Mouse (Mus musculus) CD4-positive helper T cell, adult 2 months (primary cell): Measurements from ENCODE around the gene Nfkbia.

Experiments used
- DNase-seq: peaks from one replicate; pipeline ENCODE4 v3.0.0-alpha.2; 2012; ENCODE audit warnings: low read depth, missing footprints, low spot score

Nfkbia gene

DNA sequence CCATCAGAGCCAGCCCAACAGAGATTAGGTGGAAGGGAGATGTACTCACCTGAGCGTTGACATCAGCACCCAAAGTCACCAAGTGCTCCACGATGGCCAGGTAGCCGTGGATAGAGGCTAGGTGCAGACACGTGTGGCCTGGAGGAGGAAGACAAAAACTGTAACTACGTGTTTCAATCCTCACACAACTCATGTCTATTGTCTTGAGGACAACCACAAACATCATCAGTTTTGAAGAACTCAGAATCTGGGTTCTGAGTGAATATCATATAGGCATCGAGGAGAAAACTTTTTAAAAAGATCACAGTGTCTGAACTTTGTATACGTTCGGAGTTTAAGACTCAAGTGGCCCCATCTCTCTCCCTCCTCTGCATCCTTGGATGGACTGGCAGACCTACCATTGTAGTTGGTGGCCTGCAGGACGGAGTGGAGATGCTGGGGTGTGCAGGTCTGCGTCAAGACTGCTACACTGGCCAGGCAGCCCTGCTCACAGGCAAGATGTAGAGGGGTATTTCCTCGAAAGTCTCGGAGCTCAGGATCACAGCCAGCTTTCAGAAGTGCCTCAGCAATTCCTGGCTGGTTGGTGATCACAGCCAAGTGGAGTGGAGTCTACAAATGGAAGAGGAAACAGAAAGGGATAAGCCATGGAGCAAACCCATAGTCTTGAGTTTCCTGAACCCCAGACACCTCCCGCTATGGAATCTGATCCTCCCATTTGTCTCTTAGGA lies 1.6 kb downstream of the Nfkbia start:
- DNase-seq = peak; percentile 55

DNA sequence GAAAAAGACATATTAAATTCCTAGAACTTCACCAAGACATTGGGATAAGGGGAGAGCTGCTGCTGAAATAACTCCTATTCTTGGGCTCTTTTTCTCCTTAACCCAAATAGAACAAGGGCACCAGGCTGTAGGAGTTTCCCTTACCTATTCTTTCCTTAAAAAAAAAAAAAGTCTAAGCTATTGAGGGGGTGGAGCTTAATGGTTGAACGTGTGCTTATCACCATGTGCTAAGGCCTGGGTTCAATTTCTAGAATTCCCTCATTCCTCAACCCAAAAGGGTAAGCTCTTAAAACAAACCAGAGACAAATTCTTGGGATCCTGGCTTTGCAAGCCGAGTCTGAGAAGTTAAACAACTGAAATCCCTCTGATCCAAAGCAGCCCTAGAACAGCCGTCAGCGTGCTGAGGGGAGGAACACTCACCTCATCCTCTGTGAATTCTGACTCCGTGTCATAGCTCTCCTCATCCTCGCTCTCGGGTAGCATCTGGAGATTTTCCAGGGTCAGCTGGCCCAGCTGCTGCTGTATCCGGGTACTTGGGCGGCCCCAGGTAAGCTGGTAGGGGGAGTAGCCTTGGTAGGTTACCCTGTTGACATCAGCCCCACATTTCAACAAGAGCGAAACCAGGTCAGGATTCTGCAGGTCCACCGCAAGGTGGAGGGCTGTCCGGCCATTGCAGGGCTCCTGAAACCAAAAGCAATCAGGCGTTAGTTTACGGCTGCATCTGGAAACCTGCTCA lies 2.3 kb downstream of the Nfkbia start:
- DNase-seq = peak; percentile 61

DNA sequence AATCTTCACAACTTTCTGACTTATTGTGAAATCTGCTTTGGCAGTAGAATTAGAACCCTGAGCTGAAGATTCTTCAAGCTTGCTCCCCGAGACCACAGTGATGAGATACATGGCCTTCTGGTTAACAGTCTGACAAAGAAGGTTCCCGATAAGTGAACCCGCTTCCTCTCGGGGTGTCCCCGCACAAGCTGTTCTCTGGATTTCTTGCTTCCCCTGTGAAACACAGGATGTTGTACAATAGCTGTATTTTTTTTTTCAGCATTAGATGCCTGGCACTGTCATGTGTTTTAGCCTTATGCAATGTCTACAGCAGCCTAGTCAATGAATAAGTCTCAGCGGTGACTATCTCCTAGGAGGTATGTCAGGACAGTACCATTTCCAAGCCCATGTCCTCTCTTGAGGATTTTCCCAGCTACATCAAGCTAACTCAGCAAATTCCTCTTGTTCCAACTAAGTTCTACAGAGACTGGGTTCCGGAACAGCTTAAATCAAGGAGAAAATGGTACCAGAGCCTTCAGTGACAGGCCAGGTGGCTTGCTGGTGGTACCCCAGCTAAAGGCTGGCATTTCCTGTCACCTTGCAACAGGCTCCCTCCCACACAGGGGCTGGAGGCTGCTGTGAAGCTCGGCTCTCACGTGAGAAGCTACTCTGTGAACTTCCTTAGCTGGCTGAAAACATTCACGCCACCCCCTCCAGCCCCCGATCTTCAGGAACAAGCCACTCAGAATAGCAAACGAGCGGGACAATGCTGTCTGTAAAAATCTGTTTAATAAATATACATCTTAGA lies 3.6 kb downstream of the Nfkbia start:
- DNase-seq = peak; percentile 87

DNA sequence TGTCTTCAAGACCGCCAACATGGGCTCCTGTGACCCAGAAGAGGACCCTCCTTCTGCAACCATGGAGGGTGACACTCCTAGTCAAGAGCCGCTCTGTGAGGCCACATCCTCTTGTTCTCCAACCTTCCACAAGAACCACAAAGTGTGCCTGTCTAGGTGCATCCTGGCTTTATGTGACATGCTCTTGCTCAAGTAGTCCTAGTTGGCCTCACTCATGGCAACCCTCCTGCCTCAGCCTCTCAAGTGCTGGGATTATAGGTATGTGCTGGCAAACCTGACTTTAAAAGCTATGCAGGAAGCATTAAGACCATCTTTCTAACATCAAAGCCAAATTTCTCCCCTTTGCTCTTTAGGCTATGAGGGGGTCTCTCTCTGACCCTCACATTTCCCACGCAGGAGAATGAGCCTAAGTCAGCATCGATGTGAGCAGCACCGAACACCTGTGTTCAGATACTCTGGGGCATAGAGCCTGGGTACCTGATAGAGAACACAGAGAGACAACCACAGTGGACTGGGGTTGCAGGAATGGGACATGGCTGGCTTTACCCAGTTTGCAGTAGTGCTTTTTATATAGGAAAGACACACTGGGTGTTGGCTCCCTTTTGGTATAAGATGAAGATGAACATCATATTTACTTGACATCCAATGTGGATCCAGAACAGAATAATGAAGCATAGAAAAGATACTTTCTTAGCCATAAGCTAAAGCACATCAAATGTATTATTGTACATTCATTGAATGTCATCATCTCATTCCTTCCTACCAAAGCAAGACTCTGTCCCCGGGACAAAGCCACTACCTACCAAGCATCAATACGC lies 4.4 kb downstream of the Nfkbia start:
- peak; percentile 60 for DNase-seq

DNA sequence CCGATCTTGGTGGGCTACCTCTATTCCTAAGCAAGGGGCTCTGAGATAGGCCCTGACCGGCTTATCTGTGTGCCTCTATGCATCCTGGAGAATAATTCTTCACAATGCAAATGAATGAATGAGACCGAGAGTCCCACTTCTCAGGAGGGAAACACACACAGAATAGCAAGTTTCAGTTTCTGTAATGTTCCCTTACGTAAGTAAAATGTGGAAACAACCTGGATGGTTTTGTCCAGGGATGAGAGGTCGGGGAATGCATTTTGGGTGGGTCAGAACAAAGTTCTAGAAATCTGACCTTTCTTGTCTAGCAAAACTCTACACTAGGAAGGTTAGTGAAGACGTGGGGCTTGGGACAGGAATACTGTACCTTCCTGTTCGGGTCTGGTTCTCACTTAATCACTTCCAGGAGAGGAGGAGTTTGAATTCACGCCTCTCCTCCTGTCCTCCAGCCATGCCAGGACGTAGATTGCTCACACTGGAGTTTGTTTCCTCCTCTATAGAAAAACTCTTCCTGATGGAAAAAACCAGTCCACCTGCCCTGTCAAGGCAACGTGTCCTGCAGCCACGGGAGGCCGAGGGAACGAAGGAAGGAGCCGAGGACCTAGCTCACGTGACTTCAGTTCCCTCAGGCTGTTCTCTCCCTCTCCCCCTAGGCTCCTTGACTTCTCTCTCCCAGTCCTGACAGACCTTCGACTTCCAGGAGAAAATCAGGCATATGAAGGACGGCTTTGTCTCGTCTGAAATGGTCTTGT lies 5.3 kb downstream of the Nfkbia start:
- peak; percentile 37 for DNase-seq

DNA sequence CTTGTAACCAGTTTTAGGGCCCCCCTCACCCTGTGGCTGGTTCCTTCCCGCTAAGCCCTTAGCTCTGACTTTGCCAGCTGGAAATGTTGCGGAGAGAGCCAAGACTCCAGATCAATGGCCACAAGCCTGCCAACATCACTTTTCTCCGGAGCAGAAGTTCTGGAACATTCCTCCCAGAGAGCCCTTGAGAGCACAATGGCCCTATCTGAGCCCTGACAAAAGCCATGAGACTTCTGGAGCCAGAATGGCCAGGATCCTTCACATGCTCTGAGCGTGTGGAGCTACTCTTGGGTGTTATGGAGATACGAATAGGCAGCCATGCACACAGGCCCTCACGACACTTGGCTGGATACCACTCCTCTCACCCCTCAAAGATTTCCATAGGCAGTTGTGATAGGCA lies 7.6 kb downstream of the Nfkbia start:
- no peak for DNase-seq

DNA sequence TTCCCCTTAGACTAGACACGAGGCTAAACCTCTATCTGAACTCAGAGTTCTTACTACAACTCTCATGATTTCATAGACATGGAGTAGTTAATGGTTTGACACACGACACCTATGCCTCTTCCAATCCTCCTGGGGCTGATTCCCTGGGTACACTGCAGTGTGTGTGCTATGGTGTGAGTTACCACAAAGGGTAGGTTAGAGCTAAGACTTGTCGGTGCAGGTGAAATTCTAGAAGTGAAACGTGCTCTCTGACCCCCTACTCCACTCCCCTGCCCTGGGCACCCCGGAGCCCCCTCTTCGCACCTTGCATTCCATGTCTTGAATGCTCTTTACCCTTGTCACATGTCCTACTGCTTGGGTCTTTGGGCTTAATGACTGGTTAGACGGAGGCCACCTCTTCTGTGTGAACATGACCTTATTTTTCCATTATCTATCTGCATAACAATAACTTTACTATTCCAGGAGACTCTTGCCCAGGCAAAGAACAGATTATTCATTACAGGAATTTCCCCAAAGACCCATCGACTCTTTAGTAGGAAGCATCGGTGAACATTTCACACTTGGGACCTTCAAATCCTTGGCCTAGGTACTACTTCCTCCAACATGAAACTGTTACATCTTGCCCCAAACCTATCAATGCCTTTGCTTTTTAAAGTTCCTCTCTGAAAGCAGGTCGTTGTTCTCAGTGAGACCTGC lies 8.2 kb downstream of the Nfkbia start:
- DNase-seq = no peak

DNA sequence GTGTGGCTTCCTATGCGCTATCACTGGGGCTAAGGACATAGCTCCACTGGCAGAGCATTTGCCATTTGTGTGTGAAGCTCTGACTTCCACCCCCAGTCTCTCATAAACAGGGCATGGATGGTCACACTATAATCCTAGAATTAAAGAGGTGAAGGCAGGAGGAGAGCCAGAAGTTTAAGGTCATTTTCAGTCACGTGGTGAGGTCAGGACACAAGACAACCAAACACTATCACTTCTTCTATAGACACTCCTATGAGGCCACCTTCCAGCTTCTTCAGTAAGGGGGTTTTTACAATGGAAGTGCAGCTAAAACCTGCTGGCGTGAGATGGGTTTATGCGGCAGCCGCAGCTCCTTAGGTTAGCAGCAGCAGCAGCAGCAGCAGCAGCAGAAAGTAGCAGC lies 8.9 kb downstream of the Nfkbia start:
- DNase-seq = no peak

DNA sequence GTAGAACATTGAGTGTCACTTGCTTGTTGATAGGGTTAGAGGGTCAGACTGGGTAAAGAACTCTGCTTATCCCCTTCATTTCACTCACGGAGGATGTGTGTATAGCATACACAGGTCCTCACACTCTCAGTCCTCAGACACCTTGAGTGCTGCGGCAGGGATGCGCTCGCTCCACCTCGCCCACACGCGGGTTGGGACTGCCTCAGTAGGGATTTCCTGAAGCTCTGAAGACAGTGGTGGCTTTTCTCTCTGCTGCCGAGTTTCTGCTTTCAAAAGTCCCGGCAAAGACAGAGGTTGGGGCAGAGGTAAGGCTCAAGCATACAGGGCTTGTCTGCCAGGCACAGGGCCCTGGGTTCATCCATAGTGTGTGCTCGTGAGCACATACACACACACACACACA lies 9.7 kb downstream of the Nfkbia start:
- peak; percentile 51 for DNase-seq

DNA sequence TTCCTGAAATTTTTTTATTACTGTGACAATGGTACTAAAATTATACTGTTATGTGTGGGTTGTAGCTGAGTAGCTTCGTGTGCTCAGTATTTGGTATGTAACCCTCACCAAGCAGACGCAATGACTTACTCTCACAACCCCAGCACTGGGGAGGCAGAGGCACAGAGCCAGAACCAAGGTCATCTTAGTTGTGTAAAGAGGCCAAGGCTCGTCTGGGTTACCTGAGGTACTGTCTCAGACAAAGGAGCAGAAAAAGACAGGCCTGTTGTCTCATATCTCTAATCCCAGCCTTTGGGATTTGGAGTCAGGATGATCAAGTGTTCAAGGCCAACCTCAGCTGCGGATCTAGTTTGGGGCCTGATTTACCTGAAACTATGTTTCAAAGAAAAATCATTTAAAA lies 10.7 kb downstream of the Nfkbia start:
- DNase-seq = no peak

DNA sequence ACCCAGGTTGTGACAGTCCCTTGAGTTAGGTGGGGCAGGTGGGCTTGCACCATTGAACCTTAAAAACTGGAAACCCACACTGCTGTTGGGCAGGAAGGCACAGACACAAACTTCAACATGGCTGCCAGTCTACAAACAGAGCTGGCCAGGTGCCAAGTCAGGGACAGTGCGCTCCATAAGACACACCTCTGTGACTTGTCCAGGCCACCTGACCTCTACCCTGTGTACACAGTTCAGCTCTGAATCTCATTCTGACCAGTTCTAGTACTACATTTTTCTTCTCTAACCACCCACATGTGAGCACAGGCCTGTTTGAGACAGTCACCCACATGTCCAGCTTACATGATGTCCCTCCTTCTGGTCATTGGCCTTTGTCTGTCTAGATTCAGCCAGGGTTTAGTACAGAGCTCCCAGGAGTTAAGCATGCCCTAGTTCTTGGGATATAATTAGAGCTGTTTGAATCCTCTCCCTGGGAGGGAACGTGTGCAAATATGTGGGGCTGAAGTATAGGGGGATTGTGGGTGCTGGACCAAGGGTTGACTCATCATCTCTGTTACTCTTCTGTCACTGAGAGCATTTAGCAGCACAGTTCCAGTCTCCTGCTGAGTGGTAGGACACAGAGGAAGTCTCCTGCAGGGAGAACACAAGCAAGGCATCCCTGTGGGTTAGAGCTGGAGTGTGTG lies 11.8 kb downstream of the Nfkbia start:
- DNase-seq = no peak

DNA sequence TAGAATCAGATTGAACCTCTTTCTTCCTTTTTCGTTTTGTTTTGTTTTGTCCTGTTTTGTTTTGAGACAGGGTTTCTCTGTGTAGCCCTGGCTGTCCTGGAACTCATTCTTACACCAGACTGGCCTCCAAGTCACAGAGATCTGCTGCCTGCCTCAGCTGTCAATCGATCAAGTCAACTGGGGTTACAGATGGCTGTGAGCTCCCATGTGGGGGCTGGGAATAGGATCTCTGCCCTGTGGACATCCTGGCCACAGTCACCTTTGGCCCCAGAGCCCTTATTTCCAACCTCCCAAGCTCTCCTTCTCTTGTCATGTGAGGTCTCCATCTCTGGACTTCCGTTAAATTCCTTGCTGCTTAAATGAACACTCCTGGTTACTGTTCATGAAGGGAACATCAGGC lies 13.5 kb downstream of the Nfkbia start:
- DNase-seq = no peak

DNA sequence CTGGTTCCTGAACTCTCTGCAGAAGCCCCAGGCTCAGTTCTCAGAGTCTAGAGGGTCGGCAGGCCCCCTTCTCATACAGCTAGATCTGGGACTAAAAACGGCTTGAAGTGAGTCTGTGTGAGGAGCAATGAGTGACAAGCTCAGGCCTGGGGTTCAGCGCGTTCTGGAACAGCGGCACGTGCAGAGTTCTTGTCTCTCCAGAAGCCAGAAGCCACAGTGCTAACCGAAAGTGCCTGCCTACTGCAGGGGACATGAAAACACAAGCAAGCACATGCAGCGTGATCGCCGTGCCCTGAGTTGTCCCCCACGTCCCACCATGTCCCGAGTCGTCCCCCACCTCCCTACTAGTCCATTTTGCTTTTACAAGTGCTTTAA lies 18.3 kb downstream of the Nfkbia start:
- no peak for DNase-seq

DNA sequence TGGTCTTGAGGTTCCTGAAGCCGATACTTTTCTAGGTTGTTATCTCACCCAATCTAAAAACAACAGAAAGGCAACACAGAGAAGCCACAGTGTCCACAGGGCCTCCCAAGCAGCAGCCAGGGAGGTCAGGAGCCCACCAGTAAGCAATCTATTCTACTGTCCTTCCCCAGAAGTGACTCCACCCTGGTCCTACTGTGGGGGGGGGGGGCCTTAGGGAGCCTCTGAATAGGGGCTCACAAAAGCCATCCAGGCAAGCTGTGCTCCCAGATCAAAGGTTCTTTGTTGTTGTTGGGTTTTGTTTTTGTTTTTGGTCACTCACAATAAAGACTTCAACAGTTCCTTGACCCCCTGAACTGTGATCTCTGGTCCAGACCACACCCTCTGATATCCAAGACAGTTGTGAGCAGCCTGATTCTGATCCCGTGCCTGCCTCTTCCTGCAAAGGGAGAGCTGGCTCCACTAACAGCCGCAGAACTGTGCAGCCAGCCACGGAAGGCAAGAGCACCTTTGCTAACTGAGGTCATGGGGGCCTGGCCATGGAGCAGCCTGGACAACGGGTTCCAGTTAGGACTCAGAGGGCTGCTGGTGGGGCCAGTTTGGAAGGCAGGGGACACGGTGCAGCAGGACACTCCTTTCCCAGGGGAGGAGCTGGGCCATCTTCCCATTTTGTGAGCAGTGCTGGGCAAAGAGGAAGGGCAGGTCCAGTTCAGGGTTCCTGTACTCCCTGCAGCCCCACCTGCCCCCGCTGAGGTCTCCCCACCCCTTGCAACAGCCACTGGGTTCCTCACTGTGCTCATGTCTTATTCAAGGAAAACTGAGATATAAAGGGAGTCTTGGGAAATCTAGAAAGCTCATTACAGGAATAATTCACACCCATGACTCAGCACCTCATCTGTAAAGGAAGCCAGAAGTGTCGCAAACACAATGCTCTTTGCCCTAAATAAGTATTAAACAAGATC lies 18.9 kb downstream of the Nfkbia start:
- no peak for DNase-seq

DNA sequence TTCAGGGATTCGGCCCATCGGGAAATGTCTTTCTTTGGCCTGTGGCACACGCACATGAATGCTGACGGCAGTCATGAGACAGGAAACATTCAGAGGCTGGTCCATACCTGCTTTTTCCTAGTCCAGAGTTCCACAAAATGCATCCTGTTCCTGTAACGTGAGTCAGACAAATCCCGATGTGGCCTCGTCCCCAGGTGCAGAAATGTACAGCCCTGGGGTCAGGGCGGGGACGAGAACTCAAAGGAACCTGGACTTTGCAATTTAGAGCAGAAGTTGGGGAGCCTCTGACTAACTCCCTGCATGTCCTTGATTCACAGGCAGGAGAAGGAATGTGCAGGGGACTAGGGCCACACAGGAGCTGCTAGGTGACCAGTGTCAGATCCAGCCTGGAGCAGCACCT lies 21.1 kb downstream of the Nfkbia start:
- no peak for DNase-seq

DNA sequence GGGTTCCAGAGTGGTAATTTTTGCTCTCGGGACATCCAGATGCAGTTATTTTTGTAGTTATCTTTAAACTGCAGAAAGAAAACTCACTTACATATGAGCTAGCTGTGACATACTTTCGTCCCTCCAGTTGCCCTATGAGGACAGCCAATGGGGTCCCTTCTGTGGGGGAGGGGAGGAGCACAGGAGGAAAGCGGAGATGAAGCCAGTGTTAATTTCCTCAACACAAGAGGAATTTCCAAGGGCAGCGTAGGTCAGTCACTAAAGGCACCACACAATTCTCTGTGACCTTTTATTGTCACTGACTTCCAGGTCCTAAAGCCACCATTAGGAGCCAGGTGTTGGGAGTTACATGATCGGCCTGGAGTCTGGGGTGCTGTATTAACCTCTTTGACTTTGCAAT lies 22.0 kb downstream of the Nfkbia start:
- no peak for DNase-seq

DNA sequence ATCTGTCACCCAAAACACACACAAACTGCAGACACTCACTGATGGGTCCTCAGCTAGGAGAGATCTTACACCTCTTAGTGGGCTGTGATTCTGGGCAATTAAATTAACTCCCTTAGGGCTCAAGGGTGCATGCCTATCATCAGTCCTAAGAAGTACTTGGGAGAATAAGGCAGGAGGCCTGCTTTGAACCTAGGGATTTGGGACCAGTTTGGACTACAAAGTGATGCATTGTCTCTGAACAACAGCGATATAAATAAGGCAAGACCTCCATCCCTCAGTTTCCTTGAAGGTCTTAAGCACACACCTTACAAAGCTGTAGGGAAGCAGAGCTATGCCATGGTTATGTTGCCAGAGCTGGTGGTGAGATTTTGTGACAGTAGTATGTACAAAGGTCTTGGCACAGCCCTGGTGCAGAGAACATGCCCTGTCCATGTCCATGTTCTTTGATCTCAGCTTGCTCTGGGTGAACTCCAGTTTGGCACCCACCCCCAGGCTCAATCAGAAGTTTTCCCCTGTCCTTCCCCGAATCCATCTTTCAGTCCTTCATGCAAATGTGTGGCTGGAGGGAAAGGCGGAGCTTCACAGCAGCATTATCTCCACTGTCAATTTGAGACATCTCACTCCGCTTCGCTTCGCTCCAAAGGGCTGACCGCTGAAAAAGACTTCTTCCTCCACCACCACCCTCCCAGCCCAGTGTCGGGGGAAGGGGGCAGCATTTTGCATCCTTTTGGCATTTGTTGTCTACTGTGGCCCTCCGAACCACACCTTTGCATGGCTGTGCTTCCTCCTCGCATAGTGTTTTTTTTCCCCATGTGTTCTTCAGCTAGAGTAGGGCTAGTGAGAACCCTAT lies 24.9 kb downstream of the Nfkbia start:
- no peak for DNase-seq

DNA sequence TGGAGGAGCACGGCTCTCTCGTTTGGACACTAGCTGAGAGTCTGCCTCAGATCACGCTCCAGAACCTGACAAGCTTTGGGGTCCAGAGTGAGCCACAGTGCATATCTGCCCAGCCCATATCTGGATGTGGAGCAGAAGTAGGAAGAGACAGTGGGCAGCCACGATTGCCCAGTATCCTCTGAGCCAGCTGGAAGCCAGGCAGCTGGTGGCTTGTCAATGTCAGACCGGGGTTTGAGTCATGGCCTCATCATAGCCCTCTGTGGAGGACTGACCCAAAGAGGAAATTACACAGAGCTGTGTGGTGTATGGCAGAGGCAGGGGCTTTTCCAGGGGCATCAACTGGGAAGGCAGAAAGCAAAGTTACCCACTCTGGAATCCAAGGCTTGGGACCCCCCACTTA lies 25.6 kb downstream of the Nfkbia start:
- DNase-seq = no peak
